Mouse (Mus musculus) lung, adult 2 months (tissue): Measurements from ENCODE around the gene Morn3. TPM values are rescaled to one million over a fixed set of nuclear protein-coding genes. Genes with fewer than 3 reads are reported as not detected.

Experiments used
- DNase-seq: peaks from one replicate; pipeline ENCODE4 v3.0.0; 2022
- H3K4me1 ChIP-seq: fragments of 200-500 bp; 2 replicates; pipeline ENCODE4 v1.6.1; 2011; ENCODE audit warnings: low read length; ENCODE audit not compliant: control insufficient read depth, insufficient read depth
- H3K4me3 ChIP-seq: fragments of 200-500 bp; replicated peaks from 2 replicates; pipeline ENCODE3; 2011; ENCODE audit warnings: low read depth, mild to moderate bottlenecking, control low read depth, low read length; ENCODE audit errors: extremely low read depth
- CTCF ChIP-seq: fragments of 200-500 bp; IDR thresholded peaks from 2 replicates; pipeline ENCODE4 v1.5.1; 2011; ENCODE audit warnings: mild to moderate bottlenecking, low read length, control low read depth; ENCODE audit not compliant: insufficient read depth
- POLR2A ChIP-seq: fragments of 200-500 bp; IDR thresholded peaks from 2 replicates; pipeline ENCODE4 v1.6.1; 2011; ENCODE audit warnings: low read depth, mild to moderate bottlenecking, control low read depth, low read length, borderline replicate concordance; ENCODE audit errors: extremely low read depth
- WGBS: fragments of 180-500 bp; shearing (Covaris S2); methylation state at CpG from one replicate; pipeline ENCODE4 v1.1.7; 2018; 5-methylcytosine and 5-hydroxymethylcytosine counted together
- polyA plus RNA-seq: library from polyadenylated mRNA; depleted of rRNA; stranded (reverse); fragments of >200 nt; gene quantifications from 2 replicates; pipeline ENCODE4 v1.2.3, GENCODE M21; 2012

Gene Morn3
- polyA plus RNA-seq, 1 experiment: 2.9 TPM

- TF ChIP-seq CTCF (peak; percentile 54), POLR2A (no peak)
- WGBS: 53% methylated on average over 9 of the region's 9 CpGs
- Histone ChIP-seq H3K4me1 (peaks cover 21% of the 10 kb centered on the region), H3K4me3 (no peak overlapping the region)
- DNase-seq: peak; percentile 54
Measured at GRCm38 (mm10) chr5:123013599-123014315, 33.1 kb downstream of the Morn3 start.

- DNase-seq: no peak
- H3K4me1 ChIP-seq: peaks cover 10% of the 10 kb centered on the region
- H3K4me3 ChIP-seq: no peak overlapping the region
- WGBS: 92% methylated on average over 9 of the region's 9 CpGs
- no peak for TF ChIP-seq POLR2A
- TF ChIP-seq CTCF: no peak
Measured at GRCm38 (mm10) chr5:123011705-123012104, 35.1 kb downstream of the Morn3 start.

GRCm38 (mm10) chr5:123010806-123011205 lies 36.0 kb downstream of the Morn3 start:
- Histone ChIP-seq H3K4me1 (peaks cover 8% of the 10 kb centered on the region), H3K4me3 (no peak overlapping the region)
- TF ChIP-seq POLR2A (no peak), CTCF (0 out of 2 replicates have a peak, but pooled peaks have one; percentile 28)
- 89% methylated on average over 6 of the region's 6 CpGs for WGBS
- DNase-seq: no peak

GRCm38 (mm10) chr5:123009873-123010272 lies 36.9 kb downstream of the Morn3 start:
- DNase-seq: no peak
- H3K4me1 ChIP-seq: peaks cover 8% of the 10 kb centered on the region
- 59% methylated on average over 11 of the region's 11 CpGs for WGBS
- TF ChIP-seq CTCF: no peak
- no peak for TF ChIP-seq POLR2A
- H3K4me3 ChIP-seq: no peak overlapping the region

GRCm38 (mm10) chr5:123008877-123009493 lies 37.8 kb downstream of the Morn3 start:
- TF ChIP-seq POLR2A: no peak
- no peak for TF ChIP-seq CTCF
- Histone ChIP-seq H3K4me1 (peaks cover 3% of the 10 kb centered on the region), H3K4me3 (no peak overlapping the region)
- WGBS: 44% methylated on average over 7 of the region's 7 CpGs
- no peak for DNase-seq

GRCm38 (mm10) chr5:123005716-123006592 lies 40.9 kb downstream of the Morn3 start:
- H3K4me3 ChIP-seq: no peak overlapping the region
- 67% methylated on average over 19 of the region's 19 CpGs for WGBS
- DNase-seq: no peak
- TF ChIP-seq POLR2A (no peak), CTCF (no peak)
- H3K4me1 ChIP-seq: no peaks in the 10 kb centered on the region

- no peak for TF ChIP-seq CTCF
- TF ChIP-seq POLR2A: no peak
- Histone ChIP-seq H3K4me1 (no peaks in the 10 kb centered on the region), H3K4me3 (no peak overlapping the region)
- DNase-seq: no peak
- WGBS: 63% methylated on average over 1 of the region's 1 CpGs
Measured at GRCm38 (mm10) chr5:123000901-123001300, 45.9 kb downstream of the Morn3 start.

GRCm38 (mm10) chr5:122997205-122998204 lies 49.3 kb downstream of the Morn3 start:
- DNase-seq: no peak
- WGBS: 84% methylated on average over 18 of the region's 18 CpGs
- TF ChIP-seq POLR2A: no peak
- no peak for TF ChIP-seq CTCF
- Histone ChIP-seq H3K4me1 (no peaks in the 10 kb centered on the region), H3K4me3 (no peak overlapping the region)

- Histone ChIP-seq H3K4me3 (no peak overlapping the region), H3K4me1 (peaks cover 4% of the 10 kb centered on the region; the same call in 1 of the 2 replicates)
- TF ChIP-seq CTCF: no peak
- TF ChIP-seq POLR2A: no peak
- DNase-seq: no peak
- WGBS: 9% methylated on average over 1 of the region's 1 CpGs
Measured at GRCm38 (mm10) chr5:122994910-122995309, 51.9 kb downstream of the Morn3 start.
